Mouse (Mus musculus): ENCODE data around the gene Cdkn2c. TPM values are rescaled to one million over a fixed set of nuclear protein-coding genes. Genes with fewer than 3 reads are reported as not detected.

Gene Cdkn2c
- total and polyA plus RNA-seq, 3 experiments: 7.1 to 16.1 (median 14.1) TPM

DNA sequence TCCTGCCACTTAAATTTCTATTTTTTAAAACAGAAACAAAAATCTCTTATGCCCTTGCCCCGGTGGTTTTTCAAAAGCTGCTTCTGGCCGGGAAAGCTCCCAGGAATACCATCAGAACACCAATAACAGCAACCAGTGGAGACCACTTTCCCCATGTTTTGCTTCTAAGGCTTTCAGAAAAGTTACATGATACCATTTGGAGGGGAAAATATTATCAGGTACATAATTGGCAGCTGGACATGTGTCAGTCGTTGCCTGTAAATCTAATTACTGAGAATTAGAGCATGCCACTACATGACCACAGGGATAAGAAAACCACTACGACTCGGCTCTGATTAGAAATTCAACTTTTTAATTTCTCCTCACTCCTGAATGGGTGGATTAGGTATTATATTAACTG, 2.9 kb downstream of the Cdkn2c start:
- in situ Hi-C loops (cut with MboI; ENCODE audit: low pct_ligation_motif_present, low pct_unique_long_range_greater_than_20kb, low sequenced_read_pairs): loop anchor here (10.0 kb wide), 1 partner anchor 159 kb away; no protein-coding TSS in a partner anchor
- H3K9ac ChIP-seq (ENCODE audit: insufficient read depth, low read depth): peak overlapping the region; percentile 89
- dilution Hi-C loops (cut with MboI; ENCODE audit: extremely low pct_ligation_motif_present, extremely low pct_unique_long_range_greater_than_20kb, low sequenced_read_pairs): no loop called here

DNA sequence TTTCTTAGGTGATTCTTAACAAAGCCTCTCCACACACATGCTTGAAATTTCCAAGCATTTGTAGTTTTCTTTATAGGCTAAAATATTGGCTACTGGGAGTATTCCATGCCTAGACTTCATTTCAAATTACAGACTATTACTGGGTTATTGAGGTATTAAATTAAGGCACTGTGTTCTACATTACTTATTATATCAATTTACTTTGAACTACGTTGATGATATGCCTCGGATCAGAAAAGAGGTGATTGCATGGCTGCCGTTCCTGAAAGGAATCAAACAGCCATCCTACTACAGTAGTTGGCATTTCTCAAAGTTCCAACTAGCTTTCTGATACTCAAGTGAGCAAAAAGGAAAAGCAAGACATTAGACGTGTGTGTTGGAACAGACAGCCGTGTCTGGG, 4.7 kb downstream of the Cdkn2c start:
- Histone ChIP-seq H3K4me1 (ENCODE audit: control insufficient read depth in 1 of 2, insufficient read depth in 2 of 2) (peaks cover 0 to 13% of the 10 kb centered on the region in 2 experiments; a peak in 2 of 4 replicates), H3K27ac (ENCODE audit: insufficient read depth, low read depth) (no peak overlapping the region), H3K4me3 (replicated peaks in 1 of 3; ENCODE audit: low read depth in 2 of 3, low read length in 2 of 3, poor library complexity in 1 of 3) (no peak overlapping the region), H3K36me3 (replicated peaks in 1 of 2; ENCODE audit: control insufficient read depth in 1 of 2, insufficient read depth in 1 of 2, low read length in 1 of 2) (peaks cover 0 to 3% of the 10 kb centered on the region in 2 experiments), H3K4me2 (ENCODE audit: insufficient read depth, low read depth, poor library complexity, severe bottlenecking) (peak overlapping the region; percentile 27; the same call in 1 of the 2 replicates), H3K9ac (ENCODE audit: insufficient read depth, low read depth) (no peak overlapping the region), H3K27me3 (replicated peaks) (no peaks in the 10 kb centered on the region), H3K9me3 (replicated peaks; ENCODE audit: low read length) (no peaks in the 10 kb centered on the region), H3K79me2 (replicated peaks; ENCODE audit: control insufficient read depth, extremely low read depth, insufficient read depth, poor library complexity, severe bottlenecking) (peaks cover 18% of the 10 kb centered on the region)
- in situ Hi-C loops (cut with MboI; ENCODE audit: low pct_ligation_motif_present, low pct_unique_long_range_greater_than_20kb, low sequenced_read_pairs) (loop anchor here (10.0 kb wide), 1 partner anchor 157 kb away; no protein-coding TSS in a partner anchor), dilution Hi-C loops (cut with MboI; ENCODE audit: extremely low pct_ligation_motif_present, extremely low pct_unique_long_range_greater_than_20kb, low sequenced_read_pairs) (no loop called here)
- TF ChIP-seq ETS1 (conservative IDR thresholded peaks at IDR 0.05; ENCODE audit: low read depth, low read length): no peak
- no peak for DNase-seq (ENCODE audit: extremely low read depth)

More for the DNA sequence above, 2.9 kb downstream of the Cdkn2c start:
- TF ChIP-seq MAZ (IDR thresholded peaks at IDR 0.05; ENCODE audit: low read depth, low read length): no peak
- TF ChIP-seq UBTF (IDR thresholded peaks at IDR 0.05; ENCODE audit: low read depth, low read length): no peak
- TF ChIP-seq ETS1 (conservative IDR thresholded peaks at IDR 0.05; ENCODE audit: low read depth, low read length): no peak
- no peak for TF ChIP-seq RAD21 (IDR thresholded peaks at IDR 0.05; ENCODE audit: low read depth, low read length)
- TF ChIP-seq TCF12 (IDR thresholded peaks at IDR 0.05; ENCODE audit: low read depth, low read length): no peak
- no peak for TF ChIP-seq RCOR1 (conservative IDR thresholded peaks at IDR 0.05; ENCODE audit: low read depth, low read length)
- no peak for TF ChIP-seq EP300 (IDR thresholded peaks at IDR 0.05; ENCODE audit: low read length)
- TF ChIP-seq GABPA (IDR thresholded peaks at IDR 0.05; ENCODE audit: insufficient replicate concordance, low read depth, low read length): no peak
- no peak for TF ChIP-seq CTCF (conservative IDR thresholded peaks at IDR 0.05 in 1 of 2, IDR thresholded peaks at IDR 0.05 in 1 of 2; ENCODE audit: low read depth in 2 of 2, low read length in 2 of 2)
- TF ChIP-seq SIN3A (IDR thresholded peaks at IDR 0.05; ENCODE audit: low read length): no peak
- TF ChIP-seq NELFE (IDR thresholded peaks at IDR 0.05; ENCODE audit: low read depth, low read length): no peak
- TF ChIP-seq JUND (conservative IDR thresholded peaks at IDR 0.05; ENCODE audit: low read depth, low read length): no peak
- no peak for TF ChIP-seq USF1 (IDR thresholded peaks at IDR 0.05; ENCODE audit: low read depth, low read length)
- TF ChIP-seq MEF2A (IDR thresholded peaks at IDR 0.05; ENCODE audit: borderline replicate concordance, low read depth, low read length): no peak
- TF ChIP-seq USF2 (conservative IDR thresholded peaks at IDR 0.05; ENCODE audit: low read depth, low read length): no peak
- Histone ChIP-seq H3K4me2 (ENCODE audit: insufficient read depth, low read depth, poor library complexity, severe bottlenecking) (peak overlapping the region; percentile 95), H3K27ac (ENCODE audit: insufficient read depth, low read depth) (no peak overlapping the region), H3K27me3 (replicated peaks) (no peaks in the 10 kb centered on the region), H3K4me1 (ENCODE audit: control insufficient read depth in 1 of 2, insufficient read depth in 2 of 2) (peaks cover 0 to 13% of the 10 kb centered on the region in 2 experiments; a peak in 2 of 4 replicates), H3K36me3 (replicated peaks in 1 of 2; ENCODE audit: control insufficient read depth in 1 of 2, insufficient read depth in 1 of 2, low read length in 1 of 2) (peaks cover 0 to 3% of the 10 kb centered on the region in 2 experiments), H3K9me3 (replicated peaks; ENCODE audit: low read length) (no peaks in the 10 kb centered on the region), H3K4me3 (replicated peaks in 1 of 3; ENCODE audit: low read depth in 2 of 3, low read length in 2 of 3, poor library complexity in 1 of 3) (peak overlapping the region in 2 of 3 experiments; percentile 62 to 90), H3K79me2 (replicated peaks; ENCODE audit: control insufficient read depth, extremely low read depth, insufficient read depth, poor library complexity, severe bottlenecking) (peaks cover 18% of the 10 kb centered on the region)
- no peak for DNase-seq (ENCODE audit: extremely low read depth)
